Mouse (Mus musculus): ENCODE measurements around the gene Ptprn2. TPM values are rescaled to one million over a fixed set of nuclear protein-coding genes. Genes with fewer than 3 reads are reported as not detected.

The Ptprn2 gene
- polyA plus RNA-seq, 1 experiment from 2014 or later: 0.19 TPM

- no peak overlapping the region for H3K9ac ChIP-seq (ENCODE audit: low read length)
- H3K36me3 ChIP-seq (ENCODE audit: control insufficient read depth, insufficient read depth, low read length): no peaks in the 10 kb centered on the region
- no peak for ATAC-seq (ENCODE audit: low read depth)
- 74% methylated on average over 15 of the region's 15 CpGs for WGBS
- H3K27ac ChIP-seq (ENCODE audit: low read length): no peak overlapping the region
- no peak overlapping the region for H3K4me2 ChIP-seq (ENCODE audit: low read depth, low read length)
- H3K4me1 ChIP-seq (replicated peaks; ENCODE audit: control insufficient read depth, insufficient read depth, low read length): no peaks in the 10 kb centered on the region
- no peak overlapping the region for H3K4me3 ChIP-seq (ENCODE audit: low read length)
- H3K9me3 ChIP-seq (ENCODE audit: control insufficient read depth, low read length): no peaks in the 10 kb centered on the region
- H3K27me3 ChIP-seq (ENCODE audit: control insufficient read depth, insufficient read depth, low read depth, low read length): no peaks in the 10 kb centered on the region
Measured at GRCm38 (mm10) chr12:117016753-117017595, 531.5 kb downstream of the Ptprn2 start.

- no peaks in the 10 kb centered on the region for H3K27me3 ChIP-seq (ENCODE audit: control insufficient read depth, insufficient read depth, low read depth, low read length)
- no peaks in the 10 kb centered on the region for H3K9me3 ChIP-seq (ENCODE audit: control insufficient read depth, low read length)
- no peak for ATAC-seq (ENCODE audit: low read depth)
- H3K9ac ChIP-seq (ENCODE audit: low read length): no peak overlapping the region
- H3K27ac ChIP-seq (ENCODE audit: low read length): no peak overlapping the region
- no peak overlapping the region for H3K4me3 ChIP-seq (ENCODE audit: low read length)
- H3K36me3 ChIP-seq (ENCODE audit: control insufficient read depth, insufficient read depth, low read length): no peaks in the 10 kb centered on the region
- peaks cover 4% of the 10 kb centered on the region; the same call in 1 of the 2 replicates for H3K4me1 ChIP-seq (replicated peaks; ENCODE audit: control insufficient read depth, insufficient read depth, low read length)
- H3K4me2 ChIP-seq (ENCODE audit: low read depth, low read length): no peak overlapping the region
- WGBS: 20% methylated on average over 2 of the region's 2 CpGs
Measured at GRCm38 (mm10) chr12:117017912-117018311, 532.4 kb downstream of the Ptprn2 start.

- H3K9me3 ChIP-seq (ENCODE audit: control insufficient read depth, low read length): no peaks in the 10 kb centered on the region
- H3K36me3 ChIP-seq (ENCODE audit: control insufficient read depth, insufficient read depth, low read length): no peaks in the 10 kb centered on the region
- H3K4me2 ChIP-seq (ENCODE audit: low read depth, low read length): no peak overlapping the region
- H3K27ac ChIP-seq (ENCODE audit: low read length): no peak overlapping the region
- 51% methylated on average over 4 of the region's 4 CpGs for WGBS
- peaks cover 18% of the 10 kb centered on the region for H3K4me1 ChIP-seq (replicated peaks; ENCODE audit: control insufficient read depth, insufficient read depth, low read length)
- peak; percentile 86 for ATAC-seq (ENCODE audit: low read depth)
- H3K27me3 ChIP-seq (ENCODE audit: control insufficient read depth, insufficient read depth, low read depth, low read length): no peaks in the 10 kb centered on the region
- no peak overlapping the region for H3K4me3 ChIP-seq (ENCODE audit: low read length)
- no peak overlapping the region for H3K9ac ChIP-seq (ENCODE audit: low read length)
Measured at GRCm38 (mm10) chr12:117023235-117023634, 537.7 kb downstream of the Ptprn2 start.

- Histone ChIP-seq H3K36me3 (ENCODE audit: control insufficient read depth, insufficient read depth, low read length) (no peaks in the 10 kb centered on the region), H3K27me3 (ENCODE audit: control insufficient read depth, insufficient read depth, low read depth, low read length) (no peaks in the 10 kb centered on the region), H3K4me2 (ENCODE audit: low read depth, low read length) (no peak overlapping the region), H3K9me3 (ENCODE audit: control insufficient read depth, low read length) (no peaks in the 10 kb centered on the region), H3K4me3 (ENCODE audit: low read length) (no peak overlapping the region), H3K27ac (ENCODE audit: low read length) (no peak overlapping the region), H3K9ac (ENCODE audit: low read length) (no peak overlapping the region), H3K4me1 (replicated peaks; ENCODE audit: control insufficient read depth, insufficient read depth, low read length) (peaks cover 18% of the 10 kb centered on the region)
- WGBS: 53% methylated on average over 4 of the region's 4 CpGs
- ATAC-seq (ENCODE audit: low read depth): no peak
Measured at GRCm38 (mm10) chr12:117024916-117025315, 539.4 kb downstream of the Ptprn2 start.

GRCm38 (mm10) chr12:117025676-117026075 is 540.2 kb downstream of the Ptprn2 start:
- Histone ChIP-seq H3K4me1 (replicated peaks; ENCODE audit: control insufficient read depth, insufficient read depth, low read length) (peaks cover 18% of the 10 kb centered on the region), H3K9ac (ENCODE audit: low read length) (no peak overlapping the region), H3K36me3 (ENCODE audit: control insufficient read depth, insufficient read depth, low read length) (no peaks in the 10 kb centered on the region), H3K9me3 (ENCODE audit: control insufficient read depth, low read length) (no peaks in the 10 kb centered on the region), H3K27me3 (ENCODE audit: control insufficient read depth, insufficient read depth, low read depth, low read length) (no peaks in the 10 kb centered on the region), H3K4me2 (ENCODE audit: low read depth, low read length) (no peak overlapping the region), H3K27ac (ENCODE audit: low read length) (no peak overlapping the region), H3K4me3 (ENCODE audit: low read length) (no peak overlapping the region)
- ATAC-seq (ENCODE audit: low read depth): no peak

- no peaks in the 10 kb centered on the region for H3K36me3 ChIP-seq (ENCODE audit: control insufficient read depth, insufficient read depth, low read length)
- no peak overlapping the region for H3K9ac ChIP-seq (ENCODE audit: low read length)
- H3K9me3 ChIP-seq (ENCODE audit: control insufficient read depth, low read length): no peaks in the 10 kb centered on the region
- no peak for ATAC-seq (ENCODE audit: low read depth)
- no peak overlapping the region for H3K4me3 ChIP-seq (ENCODE audit: low read length)
- no peaks in the 10 kb centered on the region for H3K27me3 ChIP-seq (ENCODE audit: control insufficient read depth, insufficient read depth, low read depth, low read length)
- H3K4me2 ChIP-seq (ENCODE audit: low read depth, low read length): no peak overlapping the region
- peaks cover 18% of the 10 kb centered on the region for H3K4me1 ChIP-seq (replicated peaks; ENCODE audit: control insufficient read depth, insufficient read depth, low read length)
- H3K27ac ChIP-seq (ENCODE audit: low read length): no peak overlapping the region
- WGBS: 84% methylated on average over 6 of the region's 6 CpGs
Measured at GRCm38 (mm10) chr12:117027351-117027750, 541.8 kb downstream of the Ptprn2 start.

DNA sequence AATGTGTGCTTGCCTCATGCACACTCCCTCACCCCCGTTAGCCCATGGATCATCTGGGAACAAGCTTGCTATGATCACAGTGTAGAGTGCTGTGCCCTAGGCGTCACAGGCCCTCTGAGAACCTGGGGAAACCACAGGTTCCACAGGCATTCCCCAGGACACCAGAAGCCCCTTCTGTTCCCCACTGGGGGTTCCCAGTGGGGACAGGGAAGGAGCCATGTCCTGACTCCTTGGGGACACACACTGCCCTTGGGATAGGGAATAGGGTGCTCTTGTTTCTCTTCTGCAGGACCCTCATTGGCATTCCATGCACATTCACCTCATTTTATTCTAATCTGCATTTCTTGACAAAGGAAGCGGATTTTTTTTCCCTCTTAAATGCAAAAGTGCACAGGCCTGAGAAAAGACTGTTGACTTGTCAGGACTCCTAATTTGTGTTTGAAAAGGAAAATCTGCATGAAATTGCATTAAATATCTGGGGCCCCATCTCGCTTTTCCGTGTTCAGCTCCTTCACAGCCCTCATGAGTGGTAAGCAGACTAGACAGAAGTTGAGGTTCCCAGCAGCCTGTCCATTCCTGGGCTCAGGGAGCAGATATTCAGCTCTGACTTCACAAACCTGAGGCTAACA is 542.9 kb downstream of the Ptprn2 start:
- Histone ChIP-seq H3K36me3 (ENCODE audit: control insufficient read depth, insufficient read depth, low read length) (no peaks in the 10 kb centered on the region), H3K4me1 (replicated peaks; ENCODE audit: control insufficient read depth, insufficient read depth, low read length) (peaks cover 15% of the 10 kb centered on the region), H3K9ac (ENCODE audit: low read length) (no peak overlapping the region), H3K27me3 (ENCODE audit: control insufficient read depth, insufficient read depth, low read depth, low read length) (no peaks in the 10 kb centered on the region), H3K27ac (ENCODE audit: low read length) (no peak overlapping the region), H3K9me3 (ENCODE audit: control insufficient read depth, low read length) (no peaks in the 10 kb centered on the region), H3K4me3 (ENCODE audit: low read length) (no peak overlapping the region), H3K4me2 (ENCODE audit: low read depth, low read length) (no peak overlapping the region)
- no peak for ATAC-seq (ENCODE audit: low read depth)
- WGBS: 68% methylated on average over 5 of the region's 5 CpGs

- Histone ChIP-seq H3K27ac (ENCODE audit: low read length) (no peak overlapping the region), H3K4me1 (replicated peaks; ENCODE audit: control insufficient read depth, insufficient read depth, low read length) (peaks cover 4% of the 10 kb centered on the region; the same call in 1 of the 2 replicates), H3K36me3 (ENCODE audit: control insufficient read depth, insufficient read depth, low read length) (no peaks in the 10 kb centered on the region), H3K9ac (ENCODE audit: low read length) (no peak overlapping the region), H3K9me3 (ENCODE audit: control insufficient read depth, low read length) (no peaks in the 10 kb centered on the region), H3K4me2 (ENCODE audit: low read depth, low read length) (no peak overlapping the region), H3K4me3 (ENCODE audit: low read length) (no peak overlapping the region), H3K27me3 (ENCODE audit: control insufficient read depth, insufficient read depth, low read depth, low read length) (no peaks in the 10 kb centered on the region)
- ATAC-seq (ENCODE audit: low read depth): no peak
- WGBS: 89% methylated on average over 1 of the region's 1 CpGs
Measured at GRCm38 (mm10) chr12:117033172-117033571, 547.7 kb downstream of the Ptprn2 start.

DNA sequence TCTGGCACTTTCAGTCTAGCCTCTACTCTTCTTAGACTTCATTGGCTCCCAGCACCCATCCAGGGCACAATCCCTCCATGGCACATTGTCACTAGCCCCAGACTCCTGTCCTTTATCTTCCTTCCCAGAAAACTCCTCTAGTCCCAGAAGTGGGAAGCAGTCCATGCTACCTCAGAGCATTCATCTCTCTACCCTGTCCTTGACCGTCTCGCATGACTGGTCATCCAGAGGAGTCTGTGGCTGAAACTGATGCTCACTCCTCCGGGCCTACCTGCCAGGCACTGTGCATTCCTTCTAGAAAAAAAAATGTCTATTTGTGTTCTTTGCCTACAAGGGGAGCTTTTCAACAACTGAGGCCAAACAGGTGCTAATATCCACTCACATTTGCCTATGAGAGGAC is 549.0 kb downstream of the Ptprn2 start:
- Histone ChIP-seq H3K9me3 (ENCODE audit: control insufficient read depth, low read length) (no peaks in the 10 kb centered on the region), H3K4me3 (ENCODE audit: low read length) (no peak overlapping the region), H3K36me3 (ENCODE audit: control insufficient read depth, insufficient read depth, low read length) (no peaks in the 10 kb centered on the region), H3K9ac (ENCODE audit: low read length) (no peak overlapping the region), H3K4me2 (ENCODE audit: low read depth, low read length) (no peak overlapping the region), H3K27me3 (ENCODE audit: control insufficient read depth, insufficient read depth, low read depth, low read length) (no peaks in the 10 kb centered on the region), H3K4me1 (replicated peaks; ENCODE audit: control insufficient read depth, insufficient read depth, low read length) (peaks cover 4% of the 10 kb centered on the region; the same call in 1 of the 2 replicates), H3K27ac (ENCODE audit: low read length) (no peak overlapping the region)
- no peak for ATAC-seq (ENCODE audit: low read depth)
- 84% methylated on average over 3 of the region's 3 CpGs for WGBS

Data from lung, embryonic 16.5 days (tissue).